Mouse (Mus musculus) neural tube, embryonic 13.5 days (tissue): ENCODE results near the gene Lamp1. TPM values are rescaled to one million over a fixed set of nuclear protein-coding genes. Genes with fewer than 3 reads are reported as not detected.

Source experiments
- ATAC-seq: fragments of 200-750 bp; cut with Nextera tagmentation; 2 replicates; pipeline ENCODE4 v1.8.0; 2017; ENCODE audit warnings: low read depth, mild to moderate bottlenecking, moderate TSS enrichment, moderate library complexity
- H3K27ac ChIP-seq: fragments of 300-500 bp; sonication (generic); replicated peaks from 2 replicates; pipeline ENCODE4 v1.5.1; 2015; ENCODE audit warnings: moderate library complexity, mild to moderate bottlenecking, inconsistent platforms
- H3K27me3 ChIP-seq: fragments of 300-500 bp; sonication (generic); 2 replicates; pipeline ENCODE4 v1.6.1; 2015; ENCODE audit warnings: mild to moderate bottlenecking, inconsistent platforms
- H3K36me3 ChIP-seq: fragments of 300-500 bp; sonication (generic); 2 replicates; pipeline ENCODE4 v1.6.1; 2015; ENCODE audit warnings: mild to moderate bottlenecking, inconsistent platforms
- H3K4me1 ChIP-seq: fragments of 300-500 bp; sonication (generic); replicated peaks from 2 replicates; pipeline ENCODE4 v1.6.1; 2015; ENCODE audit warnings: inconsistent platforms
- H3K4me2 ChIP-seq: fragments of 300-500 bp; sonication (generic); 2 replicates; pipeline ENCODE4 v1.6.1; 2015; ENCODE audit warnings: inconsistent platforms, mild to moderate bottlenecking, moderate library complexity
- H3K4me3 ChIP-seq: fragments of 300-500 bp; sonication (generic); 2 replicates; pipeline ENCODE4 v1.5.1; 2015; ENCODE audit warnings: mild to moderate bottlenecking, inconsistent platforms
- H3K9ac ChIP-seq: fragments of 300-500 bp; sonication (generic); 2 replicates; pipeline ENCODE4 v1.6.1; 2015; ENCODE audit warnings: moderate library complexity, mild to moderate bottlenecking, inconsistent platforms
- H3K9me3 ChIP-seq: fragments of 300-500 bp; sonication (generic); 2 replicates; pipeline ENCODE4 v1.6.1; 2016; ENCODE audit warnings: inconsistent platforms
- WGBS: fragments of 180-500 bp; shearing (Covaris S2); methylation state at CpG from one replicate; pipeline ENCODE4 v1.1.7; 2015; 5-methylcytosine and 5-hydroxymethylcytosine counted together
- polyA plus RNA-seq: library from polyadenylated mRNA; unstranded; fragments of >200 nt; fragmentation: Nextera tagmentation; extraction: Ambion mirVana; gene quantifications from 2 replicates; pipeline ENCODE4 v1.2.1, GENCODE M21; 2015

The Lamp1 gene
- polyA plus RNA-seq, 1 experiment from 2014 or later: 281 TPM

- Histone ChIP-seq H3K4me3 (no peak overlapping the region), H3K9me3 (no peaks in the 10 kb centered on the region), H3K4me1 (no peaks in the 10 kb centered on the region), H3K9ac (no peak overlapping the region), H3K27me3 (no peaks in the 10 kb centered on the region), H3K36me3 (peaks cover 86% of the 10 kb centered on the region), H3K4me2 (no peak overlapping the region), H3K27ac (no peak overlapping the region)
- no peak for ATAC-seq
- 81% methylated on average over 4 of the region's 4 CpGs for WGBS
Measured at GRCm38 (mm10) chr8:13174305-13174704, 15.3 kb downstream of the Lamp1 start.

DNA sequence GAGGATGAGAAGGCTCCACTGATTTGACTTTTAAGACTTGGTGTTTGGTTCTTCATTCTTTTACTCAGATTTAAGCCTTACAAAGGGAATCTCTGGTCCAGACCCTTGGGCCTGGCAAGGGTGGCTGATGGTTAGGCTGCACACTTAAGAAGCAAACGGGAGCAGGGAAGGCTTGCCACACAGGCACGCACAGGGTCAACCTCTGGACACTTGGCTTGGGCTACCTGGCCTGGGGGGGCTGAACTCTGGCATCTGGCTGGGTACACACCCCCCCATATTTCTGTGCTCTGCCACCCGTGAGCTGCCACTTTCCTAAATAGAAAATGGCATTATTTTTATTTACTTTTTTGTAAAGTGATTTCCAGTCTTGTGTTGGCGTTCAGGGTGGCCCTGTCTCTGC lies 15.8 kb downstream of the Lamp1 start:
- H3K27ac ChIP-seq: no peak overlapping the region
- no peak for ATAC-seq
- peaks cover 81% of the 10 kb centered on the region for H3K36me3 ChIP-seq
- WGBS: 89% methylated on average over 4 of the region's 4 CpGs
- H3K4me2 ChIP-seq: no peak overlapping the region
- H3K27me3 ChIP-seq: no peaks in the 10 kb centered on the region
- no peaks in the 10 kb centered on the region for H3K9me3 ChIP-seq
- no peak overlapping the region for H3K4me3 ChIP-seq
- no peak overlapping the region for H3K9ac ChIP-seq
- H3K4me1 ChIP-seq: no peaks in the 10 kb centered on the region

DNA sequence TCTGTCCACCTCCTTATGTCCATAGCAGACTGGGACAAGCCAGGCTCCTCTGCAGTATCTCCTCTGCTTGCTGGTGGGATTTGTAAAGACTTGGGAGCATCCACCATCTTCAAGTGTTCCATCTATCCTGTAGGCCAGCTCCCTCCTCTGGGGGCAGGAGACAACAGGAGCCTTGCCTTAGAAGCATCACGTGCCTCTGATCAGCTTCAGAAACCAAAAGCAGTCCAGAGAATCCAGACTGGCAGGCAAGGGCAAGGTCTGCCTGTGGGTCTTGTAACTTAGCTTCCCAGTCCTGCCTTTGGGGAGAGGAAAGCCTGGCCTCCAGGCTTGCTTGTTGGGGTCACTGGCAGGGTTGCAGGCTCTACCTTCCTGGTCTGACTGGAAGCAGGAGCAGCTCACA lies 16.7 kb downstream of the Lamp1 start:
- whole genome bisulfite sequencing: 96% methylated on average over 1 of the region's 1 CpGs
- Histone ChIP-seq H3K36me3 (peaks cover 73% of the 10 kb centered on the region), H3K9me3 (no peaks in the 10 kb centered on the region), H3K9ac (no peak overlapping the region), H3K4me3 (no peak overlapping the region), H3K27me3 (no peaks in the 10 kb centered on the region), H3K4me2 (no peak overlapping the region), H3K4me1 (no peaks in the 10 kb centered on the region), H3K27ac (no peak overlapping the region)
- ATAC-seq: no peak

- no peak overlapping the region for H3K4me2 ChIP-seq
- H3K4me1 ChIP-seq: no peaks in the 10 kb centered on the region
- no peaks in the 10 kb centered on the region for H3K27me3 ChIP-seq
- no peak for ATAC-seq
- H3K36me3 ChIP-seq: peaks cover 56% of the 10 kb centered on the region
- WGBS: 95% methylated on average over 7 of the region's 7 CpGs
- H3K4me3 ChIP-seq: no peak overlapping the region
- no peak overlapping the region for H3K9ac ChIP-seq
- no peak overlapping the region for H3K27ac ChIP-seq
- H3K9me3 ChIP-seq: no peaks in the 10 kb centered on the region
Measured at GRCm38 (mm10) chr8:13177173-13177852, 18.4 kb downstream of the Lamp1 start.

DNA sequence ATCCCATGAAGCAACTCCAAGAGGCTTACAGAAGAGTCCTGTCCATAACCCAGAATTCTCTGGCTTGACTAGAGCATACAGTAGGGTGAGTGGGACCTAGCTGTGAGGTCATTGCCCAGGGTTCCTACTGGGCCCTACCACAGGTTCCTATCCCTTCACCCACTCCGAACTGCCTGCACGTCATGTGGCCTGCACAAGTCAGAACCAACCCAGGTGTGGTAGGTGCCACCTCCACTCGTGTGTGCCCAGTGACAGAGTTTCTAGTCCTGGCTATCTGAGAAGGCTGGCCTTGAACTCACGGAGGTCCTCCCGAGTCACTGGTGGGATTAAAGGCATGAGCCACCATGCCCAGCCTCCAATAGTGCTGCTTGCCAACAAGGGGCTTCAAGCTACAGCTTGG lies 19.2 kb downstream of the Lamp1 start:
- no peaks in the 10 kb centered on the region for H3K4me1 ChIP-seq
- H3K27ac ChIP-seq: no peak overlapping the region
- H3K27me3 ChIP-seq: no peaks in the 10 kb centered on the region
- H3K9me3 ChIP-seq: no peaks in the 10 kb centered on the region
- no peak overlapping the region for H3K4me3 ChIP-seq
- WGBS: 90% methylated on average over 5 of the region's 5 CpGs
- no peak overlapping the region for H3K4me2 ChIP-seq
- H3K36me3 ChIP-seq: peaks cover 48% of the 10 kb centered on the region
- no peak for ATAC-seq
- H3K9ac ChIP-seq: no peak overlapping the region

- no peaks in the 10 kb centered on the region for H3K9me3 ChIP-seq
- WGBS: 77% methylated on average over 6 of the region's 6 CpGs
- H3K4me2 ChIP-seq: no peak overlapping the region
- H3K36me3 ChIP-seq: peaks cover 34% of the 10 kb centered on the region
- H3K9ac ChIP-seq: no peak overlapping the region
- no peak overlapping the region for H3K4me3 ChIP-seq
- no peaks in the 10 kb centered on the region for H3K27me3 ChIP-seq
- no peaks in the 10 kb centered on the region for H3K4me1 ChIP-seq
- ATAC-seq: no peak
- H3K27ac ChIP-seq: no peak overlapping the region
Measured at GRCm38 (mm10) chr8:13179482-13179881, 20.5 kb downstream of the Lamp1 start.

GRCm38 (mm10) chr8:13179948-13180347 lies 21.0 kb downstream of the Lamp1 start:
- H3K4me3 ChIP-seq: no peak overlapping the region
- H3K4me2 ChIP-seq: no peak overlapping the region
- H3K27ac ChIP-seq: no peak overlapping the region
- no peaks in the 10 kb centered on the region for H3K4me1 ChIP-seq
- no peak overlapping the region for H3K9ac ChIP-seq
- no peaks in the 10 kb centered on the region for H3K9me3 ChIP-seq
- no peaks in the 10 kb centered on the region for H3K27me3 ChIP-seq
- ATAC-seq: no peak
- WGBS: 87% methylated on average over 7 of the region's 7 CpGs
- peaks cover 30% of the 10 kb centered on the region for H3K36me3 ChIP-seq

DNA sequence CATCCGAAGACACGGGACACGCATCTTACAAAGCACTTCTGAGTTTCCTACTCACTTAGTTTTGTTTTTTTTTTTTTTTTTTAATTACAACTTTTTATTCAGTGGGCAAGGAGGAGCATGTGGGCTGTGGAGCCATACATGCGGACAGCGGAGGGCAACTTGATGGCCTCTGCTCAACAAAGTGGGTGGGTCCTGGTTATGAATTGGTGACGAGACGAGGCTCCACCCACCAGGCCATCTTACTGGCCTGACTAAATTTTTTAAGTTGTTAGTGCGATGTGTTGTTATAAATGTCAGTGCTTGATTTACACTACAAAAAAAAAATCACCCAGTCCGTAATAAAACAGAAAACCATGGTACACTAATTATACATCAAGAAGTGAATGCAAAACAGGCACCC lies 21.4 kb downstream of the Lamp1 start:
- Histone ChIP-seq H3K4me3 (no peak overlapping the region), H3K9ac (no peak overlapping the region), H3K27me3 (no peaks in the 10 kb centered on the region), H3K27ac (no peak overlapping the region), H3K9me3 (no peaks in the 10 kb centered on the region), H3K4me2 (no peak overlapping the region), H3K36me3 (peaks cover 25% of the 10 kb centered on the region), H3K4me1 (no peaks in the 10 kb centered on the region)
- 83% methylated on average over 9 of the region's 9 CpGs for WGBS
- no peak for ATAC-seq

DNA sequence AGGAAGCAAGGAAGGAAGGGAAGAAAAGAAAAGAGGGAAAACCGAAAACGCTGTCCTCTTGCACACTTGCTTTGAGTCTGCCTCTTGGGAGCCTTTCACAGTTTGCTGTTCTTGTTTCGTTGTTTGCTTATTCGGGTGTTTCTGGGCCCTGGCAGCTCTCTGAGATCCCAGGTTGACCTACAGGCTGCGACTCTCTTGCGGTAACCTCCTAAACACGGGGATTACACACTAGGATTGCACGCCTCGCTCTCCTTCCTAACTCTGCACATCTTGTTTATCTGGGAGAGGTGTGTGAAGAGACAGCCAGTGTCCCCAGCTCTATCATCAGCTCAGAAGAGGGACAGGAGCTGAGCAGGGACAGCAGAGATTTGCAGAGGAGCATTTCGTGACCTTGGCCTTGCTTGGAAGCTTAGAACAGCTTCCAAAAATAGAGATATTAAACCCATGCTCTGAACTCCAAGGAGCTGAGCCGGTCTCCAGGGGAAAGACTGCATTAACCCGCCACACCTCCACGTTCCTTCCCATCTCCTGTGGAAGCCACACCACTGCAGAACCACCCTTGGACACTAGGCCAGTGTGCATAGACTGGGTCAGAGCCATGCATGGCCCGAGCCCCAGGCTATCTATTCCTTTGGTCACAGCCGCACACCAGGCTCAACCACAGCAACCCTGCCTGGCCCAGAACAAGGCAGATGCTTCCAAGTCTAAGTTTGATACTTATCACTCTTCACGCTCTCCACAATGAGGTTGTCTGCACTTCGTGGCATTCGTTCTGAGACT lies 22.1 kb downstream of the Lamp1 start:
- WGBS: 88% methylated on average over 18 of the region's 18 CpGs
- no peak overlapping the region for H3K9ac ChIP-seq
- H3K4me1 ChIP-seq: no peaks in the 10 kb centered on the region
- H3K27me3 ChIP-seq: no peaks in the 10 kb centered on the region
- no peak overlapping the region for H3K27ac ChIP-seq
- no peak overlapping the region for H3K4me2 ChIP-seq
- peaks cover 18% of the 10 kb centered on the region for H3K36me3 ChIP-seq
- no peak for ATAC-seq
- H3K9me3 ChIP-seq: no peaks in the 10 kb centered on the region
- H3K4me3 ChIP-seq: no peak overlapping the region

DNA sequence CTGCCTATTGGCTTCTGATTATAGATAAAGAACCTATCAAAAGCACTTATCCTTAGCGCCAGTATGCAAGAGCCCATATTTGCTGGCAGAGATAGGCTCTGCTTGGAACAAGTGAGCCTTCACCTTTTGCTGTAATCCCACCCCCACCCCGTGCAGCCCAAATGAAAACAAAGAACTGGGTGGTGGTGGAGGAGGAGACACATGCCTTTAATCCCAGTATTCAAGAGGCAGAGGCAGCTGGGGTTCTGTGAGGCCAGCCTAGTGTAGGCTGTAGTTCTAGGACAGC lies 22.7 kb downstream of the Lamp1 start:
- WGBS: 65% methylated on average over 2 of the region's 2 CpGs
- no peak for ATAC-seq
- Histone ChIP-seq H3K27me3 (no peaks in the 10 kb centered on the region), H3K9me3 (no peaks in the 10 kb centered on the region), H3K4me1 (no peaks in the 10 kb centered on the region), H3K9ac (no peak overlapping the region), H3K36me3 (peaks cover 13% of the 10 kb centered on the region), H3K4me2 (no peak overlapping the region), H3K27ac (no peak overlapping the region), H3K4me3 (no peak overlapping the region)

- Histone ChIP-seq H3K36me3 (0 out of 2 replicates have a peak, but pooled peaks cover 3% of the 10 kb centered on the region), H3K4me2 (no peak overlapping the region), H3K27me3 (no peaks in the 10 kb centered on the region), H3K9me3 (no peaks in the 10 kb centered on the region), H3K4me1 (no peaks in the 10 kb centered on the region), H3K4me3 (no peak overlapping the region), H3K27ac (no peak overlapping the region), H3K9ac (no peak overlapping the region)
- 88% methylated on average over 8 of the region's 8 CpGs for WGBS
- ATAC-seq: no peak
Measured at GRCm38 (mm10) chr8:13186819-13187218, 27.9 kb downstream of the Lamp1 start.

- 82% methylated on average over 9 of the region's 9 CpGs for WGBS
Measured at GRCm38 (mm10) chr8:13187229-13187628, 28.3 kb downstream of the Lamp1 start.

GRCm38 (mm10) chr8:13187638-13188037 lies 28.7 kb downstream of the Lamp1 start:
- 0 out of 2 replicates have a peak, but pooled peaks cover 3% of the 10 kb centered on the region for H3K36me3 ChIP-seq
- no peaks in the 10 kb centered on the region for H3K4me1 ChIP-seq
- no peaks in the 10 kb centered on the region for H3K27me3 ChIP-seq
- no peak overlapping the region for H3K4me2 ChIP-seq
- WGBS: 64% methylated on average over 7 of the region's 7 CpGs
- no peak overlapping the region for H3K4me3 ChIP-seq
- no peak overlapping the region for H3K27ac ChIP-seq
- ATAC-seq: no peak
- H3K9ac ChIP-seq: no peak overlapping the region
- H3K9me3 ChIP-seq: no peaks in the 10 kb centered on the region

More at GRCm38 (mm10) chr8:13187229-13187628, 28.3 kb downstream of the Lamp1 start:
- no peak overlapping the region for H3K27ac ChIP-seq
- H3K4me1 ChIP-seq: no peaks in the 10 kb centered on the region
- H3K4me3 ChIP-seq: no peak overlapping the region
- 0 out of 2 replicates have a peak, but pooled peaks cover 3% of the 10 kb centered on the region for H3K36me3 ChIP-seq
- H3K9me3 ChIP-seq: no peaks in the 10 kb centered on the region
- ATAC-seq: no peak
- H3K4me2 ChIP-seq: no peak overlapping the region
- no peaks in the 10 kb centered on the region for H3K27me3 ChIP-seq
- no peak overlapping the region for H3K9ac ChIP-seq
